Mouse (Mus musculus) heart, adult 2 months (tissue): ENCODE data around the gene Fam19a5.

ENCODE experiments used
- CTCF ChIP-seq: fragments of 200-600 bp; IDR thresholded peaks from 2 replicates; pipeline ENCODE4 v1.8.1; 2022; ENCODE audit warnings: antibody characterized with exemption, mild to moderate bottlenecking, moderate library complexity
- EP300 ChIP-seq: fragments of 200-500 bp; IDR thresholded peaks from 2 replicates; pipeline ENCODE4 v1.6.1; 2011; ENCODE audit warnings: low read depth, low read length, control low read depth; ENCODE audit not compliant: insufficient read depth
- POLR2A ChIP-seq: fragments of 200-500 bp; IDR thresholded peaks from 2 replicates; pipeline ENCODE4 v1.6.1; 2011; ENCODE audit warnings: mild to moderate bottlenecking, low read depth, low read length, control low read depth; ENCODE audit not compliant: insufficient read depth

- TF ChIP-seq CTCF (no peak), POLR2A (no peak), EP300 (no peak)
Observed at GRCm38 (mm10) chr15:87605504-87606280, 61.6 kb downstream of the Fam19a5 start.
